Mouse (Mus musculus) megakaryocyte, adult 5-6 weeks (primary cell): ENCODE measurements around the gene Fa2h. TPM values are rescaled to one million over a fixed set of nuclear protein-coding genes. Genes with fewer than 3 reads are reported as not detected.

ENCODE experiments used
- ATAC-seq: 2 replicates; pipeline ENCODE4 v1.8.0; 2016; ENCODE audit warnings: mild to moderate bottlenecking, inconsistent platforms; ENCODE audit not compliant: poor library complexity, severe bottlenecking
- total RNA-seq, 2 experiments: library from RNA; stranded (forward) in 1 of 2; stranded (reverse) in 1 of 2; fragments of 153-499, 151-499 nt in 1 of 2; fragments of 221-1000, 200-1000 nt in 1 of 2; gene quantifications; 2 replicates each; pipeline versions ENCODE4 v1.2.3 to v1.2.4; 2015 to 2017

Gene Fa2h
- total RNA-seq, 2 experiments from 2014 or later = not detected

GRCm38 (mm10) chr8:111300597-111301546 lies 92.8 kb downstream of the Fa2h start:
- no peak for ATAC-seq

GRCm38 (mm10) chr8:111299821-111300568 lies 93.6 kb downstream of the Fa2h start, which contains the start of gene Rfwd3:
Gene Rfwd3, minus strand, starts transcription at chr8:111300222.
- ATAC-seq = peak; percentile 98

GRCm38 (mm10) chr8:111299363-111299820 lies 94.2 kb downstream of the Fa2h start:
- ATAC-seq = peak; percentile 33

- ATAC-seq = no peak
Observed at GRCm38 (mm10) chr8:111298011-111298410, 95.6 kb downstream of the Fa2h start.

Other genes starting within 250 kb of the Fa2h start
- gene Glg1, start 134.6 kb downstream of the Fa2h start, total RNA-seq (2015) = 52.3 and 56.4 TPM in 2 replicates
- 55.9 and 56.6 TPM in 2 replicates for gene Glg1, start 134.6 kb downstream of the Fa2h start, total RNA-seq (2017)
- gene Rfwd3, start 93.6 kb downstream of the Fa2h start, total RNA-seq (2015) = 52.6 and 58.1 TPM in 2 replicates
- gene Rfwd3, start 93.6 kb downstream of the Fa2h start, total RNA-seq (2017) = 74.0 and 75.1 TPM in 2 replicates
- 76.7 and 81.9 TPM in 2 replicates for gene Mlkl, start 55.6 kb downstream of the Fa2h start, total RNA-seq (2015)
- gene Mlkl, start 55.6 kb downstream of the Fa2h start, total RNA-seq (2017) = 71.7 and 77.0 TPM in 2 replicates
- gene Wdr59, start 128.3 kb upstream of the Fa2h start, total RNA-seq (2015) = 3.1 and 3.3 TPM in 2 replicates
- gene Wdr59, start 128.3 kb upstream of the Fa2h start, total RNA-seq (2017) = 1.5 and 2.1 TPM in 2 replicates
- 67.1 and 73.4 TPM in 2 replicates for gene Znrf1, start 142.3 kb upstream of the Fa2h start, total RNA-seq (2015)
- 39.3 and 50.3 TPM in 2 replicates for gene Znrf1, start 142.3 kb upstream of the Fa2h start, total RNA-seq (2017)
- 0.05 TPM in 1 of 2 replicates, not detected in the other for gene Ldhd, start 236.6 kb upstream of the Fa2h start, total RNA-seq (2015)
- 0.07 TPM in 1 of 2 replicates, not detected in the other for gene Ldhd, start 236.6 kb upstream of the Fa2h start, total RNA-seq (2017)
- 5.3 and 7.2 TPM in 2 replicates for gene Zfp1, start 249.6 kb upstream of the Fa2h start, total RNA-seq (2015)
- gene Zfp1, start 249.6 kb upstream of the Fa2h start, total RNA-seq (2017) = 8.3 and 10.9 TPM in 2 replicates